ENCODE assay signal across 30 mouse cellular contexts in genomic region chr11:22050864-22051263, GRCm38 (mm10). TPM values are rescaled to one million over a fixed set of nuclear protein-coding genes. Genes with fewer than 3 reads are reported as not detected.
A peak's percentile ranks its signal among the peaks of the same experiment; 100 is the strongest.
DNase-seq lines count a peak whose midpoint lies in the region; ATAC-seq and TF ChIP-seq lines count a peak whose summit lies in the region.
"Had no signal": no experiment of that assay in that cellular context is flagged by ENCODE, and none has a peak within 500 bp of the region (broad histone marks: within the 10 kb centered on the region; RNA-seq: fewer than 3 reads in every experiment).

No protein-coding gene starts in this region.

- DNase-seq in adrenal gland, adult 2 months, result peak; percentile 6
- DNase-seq in adrenal gland, postnatal 10 days, result no peak
- DNase-seq in urinary bladder, postnatal 14 days (ENCODE audit: low spot score), result peak; percentile 26
- DNase-seq in urinary bladder, postnatal 10 days (ENCODE audit: low spot score), result no peak
- DNase-seq in kidney, postnatal 0 days (ENCODE audit: low spot score), result peak; percentile 4
- peak; percentile 26 to 49 for DNase-seq in urinary bladder, postnatal 36 days (ENCODE audit: low spot score in 2 of 2)
- no peak for DNase-seq in layer of hippocampus, postnatal 36 days
- no peak for DNase-seq in layer of hippocampus, adult 11-12 months (ENCODE audit: low spot score)
- DNase-seq: adrenal gland, adult 8-10 months; cerebellum, adult 11 months; cerebellum, postnatal 14 days; forebrain, postnatal 0 days; heart, postnatal 10 days; left cerebral cortex, postnatal 4 days; liver; lung, postnatal 10 days had no signal

- no peaks in the 10 kb centered on the region for H3K4me1 ChIP-seq in kidney, postnatal 0 days (replicated peaks; ENCODE audit: insufficient read depth, low read length)
- H3K4me1 ChIP-seq: embryonic facial prominence, embryonic 15.5 days; hindbrain, embryonic 12.5 days had no signal

- H3K27ac ChIP-seq in kidney, postnatal 0 days, result no peak overlapping the region
- H3K27ac ChIP-seq: embryonic facial prominence, embryonic 15.5 days; forebrain, embryonic 10.5 days; hindbrain, embryonic 12.5 days; left cerebral cortex, adult 2 months; midbrain, embryonic 13.5 days had no signal

- no peaks in the 10 kb centered on the region for H3K27me3 ChIP-seq in kidney, postnatal 0 days (ENCODE audit: insufficient read depth, low read length)
- H3K27me3 ChIP-seq: embryonic facial prominence, embryonic 15.5 days; hindbrain, embryonic 12.5 days had no signal

- no peak for TF ChIP-seq CTCF in kidney, postnatal 0 days (IDR thresholded peaks at IDR 0.05; ENCODE audit: low read depth)

- no peaks in the 10 kb centered on the region for H3K9me3 ChIP-seq in kidney, postnatal 0 days (replicated peaks; ENCODE audit: low read length)
- H3K9me3 ChIP-seq: embryonic facial prominence, embryonic 15.5 days; forebrain, embryonic 10.5 days; hindbrain, embryonic 12.5 days; midbrain, embryonic 13.5 days had no signal

- ATAC-seq in kidney, postnatal 0 days (replicated peaks; ENCODE audit: low FRiP score, low read depth), result peak; percentile 79; the same call in 1 of the 2 replicates
- ATAC-seq: forebrain, postnatal 0 days; inflammation-experienced regulatory T-cells, adult 6 months; midbrain, embryonic 13.5 days had no signal

- H3K4me2 ChIP-seq in kidney, postnatal 0 days (ENCODE audit: low read length), result no peak overlapping the region
- H3K4me2 ChIP-seq: embryonic facial prominence, embryonic 15.5 days; heart, embryonic 11.5 days; hindbrain, embryonic 12.5 days; midbrain, embryonic 13.5 days had no signal

- no peaks in the 10 kb centered on the region for H3K36me3 ChIP-seq in kidney, postnatal 0 days (ENCODE audit: insufficient read depth, low read length)

- H3K9ac ChIP-seq in kidney, postnatal 0 days (ENCODE audit: low read depth, low read length), result no peak overlapping the region
- H3K9ac ChIP-seq: embryonic facial prominence, embryonic 15.5 days; forebrain, postnatal 0 days; hindbrain, embryonic 12.5 days; midbrain, embryonic 13.5 days had no signal

- WGBS in kidney, postnatal 0 days, result 60% methylated on average over 7 of the region's 7 CpGs

- H3K4me3 ChIP-seq in kidney, postnatal 0 days (replicated peaks; ENCODE audit: low read depth, low read length), result no peak overlapping the region
- H3K4me3 ChIP-seq: embryonic facial prominence, embryonic 15.5 days; forebrain, embryonic 10.5 days; hindbrain, embryonic 12.5 days; left cerebral cortex, adult 2 months; midbrain, embryonic 13.5 days; myocyte had no signal

RNA-seq across cellular contexts. Expression of gene Otx1, which starts 48.2 kb away (rescaled TPM):
- total RNA-seq in adrenal gland, adult 2 months (2021), result not detected
- not detected in 2 replicates for polyA plus RNA-seq in adrenal gland, adult 2 months (2012; rRNA removed)
- under 1 TPM in 1 of 2 experiments, not detected in 1; 0.09 TPM for total RNA-seq in adrenal gland, postnatal 10 days (2021)
- polyA plus RNA-seq in kidney, postnatal 0 days (2015; fragmentation: Nextera tagmentation; extraction: Ambion mirVana), result not detected in 2 replicates
- 1 to 10 TPM; 3.1 to 4.6 TPM for total RNA-seq in layer of hippocampus, postnatal 36 days (2021)
- total RNA-seq: adrenal gland, adult 8-10 months; gastrocnemius, adult 18-20 months; granulocyte monocyte progenitor cell, adult 5-6 weeks; heart, postnatal 10 days; megakaryocyte, adult 5-6 weeks; MEL had no signal
- polyA plus RNA-seq: inflammation-experienced regulatory T-cells, adult 6 months; liver, embryonic 16.5 days; thymus, postnatal 0 days had no signal

Comparison
In these comparisons a context has a peak if more than half of its experiments do, and no peak if none do; other contexts are left out.
1. DNase-seq: peak in adrenal gland, adult 2 months (single experiment), urinary bladder, postnatal 14 days (single experiment), kidney, postnatal 0 days (single experiment) and urinary bladder, postnatal 36 days (2 of 2); none in adrenal gland, postnatal 10 days (single experiment), urinary bladder, postnatal 10 days (single experiment), layer of hippocampus, postnatal 36 days (0 of 2) and layer of hippocampus, adult 11-12 months (single experiment).